Mouse (Mus musculus) frontal cortex, adult 2 months (tissue): ENCODE measurements at regions not wholly inside any gene's neighbourhood (a gene's known extent, or its start where the extent isn't known, plus 50 kb on each side); places are given as distances from the start of the nearest gene placed in this dataset.

Experiments used
- DNase-seq, 2 experiments: peaks; one replicate each; pipeline ENCODE4 v3.0.0; 2022; ENCODE audit warnings: low spot score in 1 of 2; ENCODE audit errors: extremely low spot score in 1 of 2

DNA sequence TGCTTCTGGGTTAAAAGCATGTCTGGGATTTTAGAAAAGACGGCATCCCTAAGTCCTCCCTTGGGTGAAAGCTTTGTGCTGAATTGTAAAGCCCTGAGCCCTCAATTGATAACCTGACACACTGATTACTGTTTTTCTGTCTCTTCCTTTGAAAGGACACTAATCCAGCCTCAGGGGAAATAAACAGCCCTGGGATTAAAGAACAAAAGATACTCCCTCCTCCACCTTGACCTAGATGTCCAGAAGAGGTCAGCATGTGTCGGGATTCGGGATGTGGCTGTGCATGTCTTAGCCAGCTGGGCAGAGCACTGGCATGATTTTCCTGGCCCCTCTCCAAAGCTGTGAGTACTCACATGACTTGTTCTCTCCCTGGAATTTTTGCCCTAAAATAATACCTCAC is 208.6 kb downstream of the Brinp2 start:
- no peak for DNase-seq

- no peak for DNase-seq
These were observed 208.1 kb downstream of the Brinp2 start for GRCm38 (mm10) chr1:158148035-158148434.

GRCm38 (mm10) chr1:158161111-158161510 is 195.0 kb downstream of the Brinp2 start:
- DNase-seq = no peak

- peak in 1 of 2 experiments; percentile 4 for DNase-seq
These were observed 194.6 kb downstream of the Brinp2 start for GRCm38 (mm10) chr1:158161533-158161932.

- DNase-seq = no peak
These were observed 192.7 kb downstream of the Brinp2 start for GRCm38 (mm10) chr1:158163411-158163810.

- no peak for DNase-seq
These were observed 186.1 kb downstream of the Brinp2 start for GRCm38 (mm10) chr1:158170006-158170405.

DNA sequence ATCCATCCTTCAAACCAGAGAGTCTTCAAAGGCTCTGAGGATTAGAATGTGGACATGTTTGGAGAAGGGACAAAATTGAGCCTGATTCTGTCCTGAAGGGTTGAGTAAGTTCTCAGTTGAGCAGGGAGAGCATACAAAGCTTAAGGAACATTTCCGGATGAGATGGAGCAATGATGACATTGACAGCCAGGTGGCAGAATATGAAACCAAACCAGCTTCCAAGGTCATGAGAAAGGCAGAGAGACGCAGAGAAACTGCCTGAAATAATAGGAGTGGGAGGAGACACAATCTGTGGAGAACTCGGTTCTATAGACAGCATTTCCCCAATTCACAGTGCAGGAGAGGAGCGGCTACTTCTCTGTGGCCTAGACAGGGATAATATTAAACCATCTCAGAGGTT is 176.0 kb downstream of the Brinp2 start:
- no peak for DNase-seq

DNA sequence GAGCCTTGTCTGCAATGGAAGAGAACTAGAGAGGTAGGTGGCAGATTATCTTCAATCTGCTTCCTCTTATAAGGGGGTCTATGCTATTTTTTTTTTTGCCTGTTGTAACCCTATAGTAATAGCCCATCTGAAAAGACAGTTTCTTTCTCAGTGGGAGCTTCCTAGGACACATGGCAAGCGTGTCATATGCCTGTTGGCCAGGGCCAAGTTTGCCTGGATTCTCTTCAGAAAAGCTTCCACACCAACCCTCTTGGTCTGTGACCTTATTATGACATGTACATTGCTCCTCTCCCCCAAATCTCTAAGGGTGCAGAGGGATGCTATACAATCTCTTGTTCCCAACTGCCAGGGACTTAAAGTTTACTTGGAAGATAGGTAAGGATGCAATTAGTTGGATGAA is 174.8 kb downstream of the Brinp2 start:
- no peak for DNase-seq

GRCm38 (mm10) chr1:158187651-158188050 is 168.5 kb downstream of the Brinp2 start:
- no peak for DNase-seq

- DNase-seq = peak; percentile 64 to 75
These were observed 163.1 kb downstream of the Brinp2 start for GRCm38 (mm10) chr1:158192841-158193551.

DNA sequence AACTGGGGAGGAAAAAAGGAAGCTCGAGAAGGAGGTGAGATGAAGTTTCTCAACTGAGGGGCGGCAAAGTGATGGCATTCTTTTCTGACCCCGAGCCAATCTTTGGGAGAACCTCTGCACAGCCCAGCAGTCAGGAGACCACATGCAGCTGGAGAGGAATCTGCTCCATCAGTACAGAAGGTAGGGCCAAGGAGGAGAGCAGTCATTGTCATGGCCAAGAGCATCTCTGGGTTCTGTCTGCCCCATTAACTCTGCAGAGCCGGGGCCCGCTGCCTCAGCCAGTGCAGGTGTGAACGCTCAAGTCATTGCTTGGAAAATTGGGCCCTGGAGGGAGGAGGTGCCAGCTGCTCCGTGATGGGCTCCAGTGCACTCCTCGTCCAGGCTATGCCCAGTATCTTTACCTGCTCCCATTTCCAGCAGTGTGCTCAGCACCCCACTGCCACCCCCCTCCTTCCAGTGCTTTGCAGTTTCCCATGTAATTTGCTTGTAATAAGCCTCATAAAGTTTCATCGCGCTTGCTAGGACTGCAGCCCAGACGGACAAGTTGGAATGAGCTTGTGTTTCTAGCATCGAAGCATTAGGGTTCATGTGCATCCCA is 162.1 kb downstream of the Brinp2 start:
- DNase-seq = no peak
